Mouse (Mus musculus) intestine, embryonic 16.5 days (tissue): ENCODE measurements at regions not wholly inside any gene's neighbourhood (a gene's known extent, or its start where the extent isn't known, plus 50 kb on each side); places are given as distances from the start of the nearest gene placed in this dataset.
"Not testable (repeated sequence)": the region's sequence is repeated elsewhere in the genome, so short reads cannot be mapped to it uniquely, and the experiment has no call there.

Source experiments
- ATAC-seq: fragments of 200-750 bp; cut with Nextera tagmentation; 2 replicates; pipeline ENCODE4 v1.8.0; 2017; ENCODE audit warnings: moderate TSS enrichment, moderate library complexity
- H3K27ac ChIP-seq: fragments of 300-500 bp; sonication (generic); 2 replicates; pipeline ENCODE4 v1.5.1; 2014; ENCODE audit warnings: mild to moderate bottlenecking, low read length
- H3K27me3 ChIP-seq: fragments of 300-500 bp; sonication (generic); replicated peaks from 2 replicates; pipeline ENCODE4 v1.6.1; 2014; ENCODE audit warnings: low read length, control low read depth, mixed read lengths; ENCODE audit not compliant: control insufficient read depth, insufficient read depth
- H3K36me3 ChIP-seq: fragments of 300-500 bp; sonication (generic); 2 replicates; pipeline ENCODE4 v1.6.1; 2014; ENCODE audit warnings: low read length, control low read depth; ENCODE audit not compliant: control insufficient read depth, insufficient read depth
- H3K4me1 ChIP-seq: fragments of 300-500 bp; sonication (generic); 2 replicates; pipeline ENCODE4 v1.6.1; 2014; ENCODE audit warnings: low read length, control low read depth, mixed read lengths; ENCODE audit not compliant: control insufficient read depth, insufficient read depth
- H3K4me2 ChIP-seq: fragments of 300-500 bp; sonication (generic); 2 replicates; pipeline ENCODE4 v1.6.1; 2014; ENCODE audit warnings: low read depth, low read length, control low read depth
- H3K4me3 ChIP-seq: fragments of 300-500 bp; sonication (generic); 2 replicates; pipeline ENCODE4 v1.5.1; 2014; ENCODE audit warnings: mild to moderate bottlenecking, low read length
- H3K9ac ChIP-seq: fragments of 300-500 bp; sonication (generic); 2 replicates; pipeline ENCODE4 v1.6.1; 2014; ENCODE audit warnings: low read depth, low read length
- H3K9me3 ChIP-seq: fragments of 300-500 bp; sonication (generic); 2 replicates; pipeline ENCODE4 v1.6.1; 2016; ENCODE audit warnings: low read length, control low read depth; ENCODE audit not compliant: control insufficient read depth
- WGBS: fragments of 180-500 bp; shearing (Covaris S2); extraction: QIAGEN DNeasy Blood & Tissue Kit; methylation state at CpG from one replicate; pipeline ENCODE4 v1.1.7; 2014; 5-methylcytosine and 5-hydroxymethylcytosine counted together

- WGBS = 34% methylated on average over 6 of the region's 6 CpGs
- Histone ChIP-seq H3K36me3 (no peaks in the 10 kb centered on the region), H3K9me3 (no peaks in the 10 kb centered on the region), H3K4me3 (no peak overlapping the region), H3K4me1 (peaks cover 4% of the 10 kb centered on the region; the same call in 1 of the 2 replicates), H3K27me3 (no peaks in the 10 kb centered on the region), H3K9ac (no peak overlapping the region), H3K27ac (no peak overlapping the region), H3K4me2 (no peak overlapping the region)
- peak; percentile 78 for ATAC-seq
These were observed 140.0 kb downstream of the Katnal1 start for GRCm38 (mm10) chr5:148789147-148789566.

GRCm38 (mm10) chr5:148788690-148789089, 140.4 kb downstream of the Katnal1 start:
- Histone ChIP-seq H3K9me3 (no peaks in the 10 kb centered on the region), H3K4me1 (peaks cover 4% of the 10 kb centered on the region; the same call in 1 of the 2 replicates), H3K27ac (no peak overlapping the region), H3K36me3 (no peaks in the 10 kb centered on the region), H3K27me3 (no peaks in the 10 kb centered on the region), H3K4me3 (no peak overlapping the region), H3K9ac (no peak overlapping the region), H3K4me2 (no peak overlapping the region)
- WGBS = 90% methylated on average over 8 of the region's 8 CpGs
- ATAC-seq = no peak

- 15% methylated on average over 8 of the region's 8 CpGs for WGBS
- H3K27me3 ChIP-seq = no peaks in the 10 kb centered on the region
- H3K27ac ChIP-seq = no peak overlapping the region
- H3K4me1 ChIP-seq = no peaks in the 10 kb centered on the region
- no peak overlapping the region for H3K9ac ChIP-seq
- H3K9me3 ChIP-seq = no peaks in the 10 kb centered on the region
- peak; percentile 75 for ATAC-seq
- no peaks in the 10 kb centered on the region for H3K36me3 ChIP-seq
- no peak overlapping the region for H3K4me3 ChIP-seq
- H3K4me2 ChIP-seq = no peak overlapping the region
These were observed 141.8 kb downstream of the Katnal1 start for GRCm38 (mm10) chr5:148787270-148787669.

- H3K9me3 ChIP-seq, H3K4me3 ChIP-seq, H3K27ac ChIP-seq, ATAC-seq, H3K4me1 ChIP-seq, H3K4me2 ChIP-seq, H3K9ac ChIP-seq, H3K36me3 ChIP-seq, H3K27me3 ChIP-seq: not testable (repeated sequence)
- WGBS = 58% methylated on average over 6 of the region's 6 CpGs
These were observed 148.0 kb downstream of the Katnal1 start for GRCm38 (mm10) chr5:148781076-148781475.

- Histone ChIP-seq H3K4me2 (no peak overlapping the region), H3K9me3 (no peaks in the 10 kb centered on the region), H3K4me1 (no peaks in the 10 kb centered on the region), H3K36me3 (no peaks in the 10 kb centered on the region), H3K27ac (no peak overlapping the region), H3K4me3 (no peak overlapping the region), H3K9ac (no peak overlapping the region), H3K27me3 (no peaks in the 10 kb centered on the region)
- ATAC-seq = no peak
- 75% methylated on average over 20 of the region's 20 CpGs for WGBS
These were observed 152.1 kb downstream of the Katnal1 start for GRCm38 (mm10) chr5:148776796-148777659.

- Histone ChIP-seq H3K4me1 (0 out of 2 replicates have a peak, but pooled peaks cover 3% of the 10 kb centered on the region), H3K27ac (no peak overlapping the region), H3K9ac (no peak overlapping the region), H3K4me3 (no peak overlapping the region), H3K4me2 (no peak overlapping the region), H3K36me3 (no peaks in the 10 kb centered on the region), H3K9me3 (no peaks in the 10 kb centered on the region), H3K27me3 (no peaks in the 10 kb centered on the region)
- WGBS = 78% methylated on average over 3 of the region's 3 CpGs
- no peak for ATAC-seq
These were observed 153.9 kb downstream of the Katnal1 start for GRCm38 (mm10) chr5:148775232-148775631.

GRCm38 (mm10) chr5:148774446-148774845, 154.7 kb downstream of the Katnal1 start:
- H3K4me3 ChIP-seq = no peak overlapping the region
- 0 out of 2 replicates have a peak, but pooled peaks cover 3% of the 10 kb centered on the region for H3K4me1 ChIP-seq
- H3K27ac ChIP-seq = no peak overlapping the region
- 55% methylated on average over 3 of the region's 3 CpGs for WGBS
- H3K9me3 ChIP-seq = no peaks in the 10 kb centered on the region
- no peaks in the 10 kb centered on the region for H3K36me3 ChIP-seq
- no peak overlapping the region for H3K4me2 ChIP-seq
- no peaks in the 10 kb centered on the region for H3K27me3 ChIP-seq
- H3K9ac ChIP-seq = no peak overlapping the region
- peak; percentile 46; the same call in 1 of the 2 replicates for ATAC-seq

- WGBS = 78% methylated on average over 4 of the region's 4 CpGs
- 0 out of 2 replicates have a peak, but pooled peaks cover 3% of the 10 kb centered on the region for H3K4me1 ChIP-seq
- no peak for ATAC-seq
- no peak overlapping the region for H3K4me2 ChIP-seq
- H3K27ac ChIP-seq = no peak overlapping the region
- H3K9ac ChIP-seq = no peak overlapping the region
- H3K36me3 ChIP-seq = no peaks in the 10 kb centered on the region
- H3K9me3 ChIP-seq = no peaks in the 10 kb centered on the region
- no peak overlapping the region for H3K4me3 ChIP-seq
- no peaks in the 10 kb centered on the region for H3K27me3 ChIP-seq
These were observed 159.7 kb downstream of the Katnal1 start for GRCm38 (mm10) chr5:148769452-148769851.

- ATAC-seq = no peak
- Histone ChIP-seq H3K9me3 (no peaks in the 10 kb centered on the region), H3K9ac (no peak overlapping the region), H3K36me3 (no peaks in the 10 kb centered on the region), H3K27ac (no peak overlapping the region), H3K4me3 (no peak overlapping the region), H3K4me2 (no peak overlapping the region), H3K27me3 (no peaks in the 10 kb centered on the region), H3K4me1 (0 out of 2 replicates have a peak, but pooled peaks cover 3% of the 10 kb centered on the region)
- 72% methylated on average over 7 of the region's 7 CpGs for WGBS
These were observed 160.8 kb downstream of the Katnal1 start for GRCm38 (mm10) chr5:148768346-148768745.
